Mouse (Mus musculus): ENCODE measurements around the gene Cdk19.

DNA sequence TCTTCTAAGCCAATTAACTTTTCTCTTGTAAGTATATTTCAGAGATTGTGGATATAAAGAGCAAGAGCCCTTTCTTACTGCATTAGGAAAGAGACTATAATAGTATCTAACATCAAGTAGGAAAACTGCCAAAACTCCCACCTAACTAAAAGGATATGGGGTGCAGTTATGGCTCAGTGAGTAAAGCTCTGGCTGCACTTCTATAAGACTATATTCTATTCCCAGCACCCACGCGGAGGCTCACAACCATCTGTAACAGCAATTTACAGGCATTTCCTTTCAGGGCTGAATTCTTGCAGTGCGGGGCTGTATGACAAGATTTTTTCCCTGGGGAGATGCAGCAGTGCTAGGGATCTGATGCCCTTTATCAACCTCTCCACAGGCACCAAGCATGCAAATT, 36.9 kb downstream of the Cdk19 start:
- TF ChIP-seq CTCF (IDR thresholded peaks at IDR 0.05; ENCODE audit: control insufficient read depth, insufficient read depth, insufficient replicate concordance, low read depth, low read length) (no peak), POLR2A (IDR thresholded peaks at IDR 0.05; ENCODE audit: control insufficient read depth, low read depth, low read length) (no peak)

All from testis, adult 2 months (tissue).